Mouse (Mus musculus): Measurements from ENCODE around the gene Atp13a4.

Atp13a4 gene

DNA sequence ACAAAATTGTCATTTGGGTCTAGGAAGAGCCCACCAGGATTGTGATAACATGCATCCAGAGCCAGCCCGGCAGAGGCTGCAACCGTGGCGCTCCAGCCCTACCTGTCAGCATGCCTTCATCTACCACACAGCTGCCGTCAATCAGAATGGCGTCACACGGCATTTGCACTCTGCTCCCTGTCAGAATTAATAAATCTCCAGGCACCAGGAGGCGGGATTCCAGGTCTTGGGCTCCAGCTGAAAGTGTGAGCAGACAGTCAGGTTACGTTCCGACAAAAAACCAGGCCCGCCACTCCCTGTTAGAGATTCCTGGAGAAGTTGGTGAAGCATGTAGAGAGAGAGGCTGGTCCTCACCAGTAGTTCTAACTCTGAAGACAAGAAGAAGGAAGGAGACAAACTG is 85.3 kb downstream of the Atp13a4 start:
- DNase-seq: no peak

DNA sequence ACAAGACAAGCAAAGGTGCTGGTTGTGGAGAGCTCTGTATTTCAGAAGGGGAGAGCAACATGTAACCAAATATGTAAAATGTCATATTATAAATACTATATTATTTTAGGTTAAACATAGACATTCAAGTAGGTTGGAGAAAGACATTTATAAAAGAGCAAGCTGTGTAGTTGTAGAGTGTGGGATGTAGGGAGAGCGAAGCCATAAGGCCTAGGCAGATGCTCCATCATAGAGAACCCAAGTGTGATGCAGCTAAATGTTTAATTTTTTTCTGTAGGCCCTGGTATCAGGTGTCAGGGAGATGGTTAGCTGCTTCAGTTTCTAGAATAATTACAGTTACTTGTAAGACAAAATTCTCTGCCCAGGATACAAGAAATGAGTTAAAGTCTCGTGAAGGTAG is 87.8 kb downstream of the Atp13a4 start:
- DNase-seq: no peak

DNA sequence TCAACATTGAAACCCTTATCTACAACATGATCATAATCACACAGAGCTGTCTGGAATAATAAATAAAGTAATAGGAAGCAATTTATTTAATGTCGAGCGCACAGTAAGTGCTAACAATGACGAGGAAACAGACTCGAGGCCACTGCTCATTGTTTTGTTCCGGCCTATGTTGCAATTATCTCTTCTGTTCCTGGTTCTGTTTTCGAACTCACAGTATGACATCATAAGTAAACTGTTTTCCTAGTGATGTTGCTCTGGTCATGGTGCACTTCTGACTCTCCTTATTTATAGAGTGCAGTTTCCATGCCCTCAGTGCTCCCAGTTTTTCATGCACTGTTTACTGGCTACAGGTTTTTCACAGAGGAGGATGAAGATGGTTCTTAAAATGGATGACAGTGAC is 91.4 kb downstream of the Atp13a4 start:
- DNase-seq: no peak

DNA sequence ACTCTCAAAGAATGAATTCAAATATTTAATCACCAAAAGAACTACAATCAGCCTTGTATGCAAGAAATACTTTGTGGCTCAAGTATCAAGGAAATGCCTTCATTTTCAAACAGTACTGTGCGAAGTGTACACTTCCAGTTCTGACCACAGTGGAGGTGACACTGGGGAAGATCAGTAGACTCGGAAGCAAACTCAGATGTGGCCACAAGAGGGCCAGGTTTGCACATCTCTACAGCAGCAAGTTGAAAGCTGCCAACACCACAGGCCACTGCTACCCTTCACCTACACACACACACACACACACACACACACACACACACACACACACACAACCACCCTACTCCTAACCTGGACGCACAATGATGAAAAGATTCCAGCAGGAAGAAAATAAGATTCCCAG is 93.0 kb downstream of the Atp13a4 start:
- DNase-seq: peak; percentile 50 to 58

DNA sequence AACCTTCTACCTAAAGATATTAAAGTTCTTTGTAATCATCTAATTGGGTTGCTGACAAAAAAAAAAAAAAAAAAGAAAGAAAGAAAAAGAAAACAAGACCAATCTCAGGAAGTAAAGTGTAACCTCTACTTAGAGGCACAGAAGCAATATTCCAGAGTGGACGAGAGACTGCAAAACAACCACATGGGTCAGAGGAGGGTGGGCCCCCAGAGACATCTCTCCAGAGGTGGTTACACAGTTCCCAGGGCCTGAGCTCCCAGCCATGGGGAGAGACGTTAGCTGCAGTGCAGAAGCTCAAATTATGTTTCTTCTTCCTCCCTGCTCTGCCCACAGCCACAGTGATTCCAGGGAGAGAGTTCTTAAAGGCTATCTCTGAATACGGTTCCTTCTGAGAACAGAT is 102.5 kb downstream of the Atp13a4 start:
- DNase-seq: no peak

DNA sequence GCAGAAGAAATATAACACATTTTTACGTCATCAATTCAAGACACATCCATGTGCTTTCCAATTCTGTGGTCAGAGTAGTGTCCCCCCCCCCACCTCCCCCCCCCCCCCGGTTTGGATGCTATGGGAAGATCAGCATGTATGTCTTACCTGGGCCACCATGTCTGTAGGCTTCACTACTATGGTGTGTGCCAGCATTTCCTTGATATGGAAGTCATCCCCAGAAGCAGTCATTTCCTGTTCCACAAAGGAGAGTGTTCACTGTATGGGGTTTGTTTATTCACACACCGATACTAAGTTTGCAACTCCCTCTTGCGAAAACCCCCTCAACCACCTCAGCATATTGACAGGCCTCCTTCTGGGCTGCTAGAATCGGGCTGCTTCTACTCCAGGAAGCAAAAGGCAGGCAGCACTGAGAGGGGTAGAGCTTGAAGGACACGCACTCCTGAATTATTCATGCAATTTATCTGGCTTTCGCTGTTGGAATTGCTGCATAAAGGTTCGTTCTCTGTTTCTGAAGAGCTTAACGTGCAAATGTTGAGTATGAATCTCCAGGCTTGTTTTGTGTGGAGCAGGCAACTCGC is 103.2 kb downstream of the Atp13a4 start:
- DNase-seq: no peak

DNA sequence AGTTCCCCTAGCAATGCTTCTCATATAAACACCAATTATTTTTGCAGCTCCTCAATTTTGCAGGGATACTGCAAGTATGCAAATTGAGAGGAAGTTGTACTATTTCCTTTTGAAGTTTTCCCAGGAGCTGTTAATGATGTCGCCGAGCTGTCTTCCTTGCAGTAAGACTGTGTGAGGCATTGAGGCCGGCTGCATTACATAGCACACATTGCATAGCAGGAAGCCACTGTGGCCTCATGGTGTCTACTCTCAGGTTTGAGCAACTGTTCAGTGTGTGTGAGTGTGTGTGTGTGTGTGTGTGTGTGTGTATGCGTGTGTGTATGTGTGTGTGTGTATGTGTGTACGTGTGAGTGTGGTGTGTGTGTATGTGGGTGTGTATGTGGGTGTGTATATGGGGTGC is 106.6 kb downstream of the Atp13a4 start:
- DNase-seq: no peak

DNA sequence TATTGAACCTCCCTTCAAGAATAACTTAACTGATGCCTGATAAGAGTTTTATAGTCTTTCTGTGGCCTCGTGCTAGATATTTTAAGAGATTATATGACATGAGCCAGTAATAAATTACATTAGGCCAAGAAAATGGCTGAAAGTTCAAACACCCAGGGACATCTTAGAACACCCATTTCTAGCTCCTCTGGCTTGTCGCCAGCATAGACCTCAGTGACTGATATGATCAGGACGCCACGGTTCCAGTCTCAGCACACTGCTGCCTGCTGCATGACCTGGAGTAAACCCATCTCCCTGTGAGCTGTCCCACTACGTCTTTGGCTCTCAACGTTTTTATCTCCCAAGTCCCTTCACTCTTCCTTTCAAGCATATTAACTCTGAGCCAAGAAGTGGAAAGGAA is 108.9 kb downstream of the Atp13a4 start:
- no peak for DNase-seq

DNA sequence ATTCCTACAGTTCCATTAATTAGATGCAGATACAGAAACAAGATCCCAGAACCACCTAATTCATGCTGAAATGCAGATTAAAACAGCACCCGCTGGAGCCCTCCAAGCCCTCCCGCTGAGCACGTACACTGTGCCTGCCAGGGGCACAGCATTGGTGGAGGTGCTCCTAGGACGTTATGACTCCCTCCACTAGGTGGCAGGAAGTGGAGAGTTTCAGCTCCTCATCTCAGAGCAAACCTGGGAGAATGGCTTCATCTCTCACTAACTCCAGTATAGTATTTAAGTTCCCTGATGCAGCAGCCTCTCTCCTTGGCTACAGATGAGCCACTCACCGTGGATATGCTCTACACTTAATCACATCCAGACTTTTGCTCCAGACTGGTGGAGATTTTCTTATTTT is 110.0 kb downstream of the Atp13a4 start:
- DNase-seq: peak; percentile 23 to 48

DNA sequence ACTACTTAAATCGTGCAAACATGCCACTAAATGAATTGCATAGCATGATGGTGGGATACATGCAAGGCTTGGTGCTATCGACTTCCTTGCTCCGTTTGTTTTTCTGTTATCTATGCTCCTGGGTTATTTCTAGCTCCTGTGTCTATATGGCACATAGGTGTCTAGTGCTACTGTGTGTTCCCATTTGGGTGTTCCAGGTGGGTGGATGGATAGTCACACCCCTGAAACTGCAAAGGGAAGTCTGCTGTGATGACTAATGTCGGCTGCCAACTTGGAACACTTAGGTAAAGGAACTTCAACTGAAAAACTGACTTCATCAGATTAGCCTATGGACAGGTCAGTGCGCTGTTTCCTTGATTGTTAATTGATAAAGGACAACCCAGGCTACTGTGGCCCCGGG is 129.8 kb downstream of the Atp13a4 start:
- no peak for DNase-seq

DNA sequence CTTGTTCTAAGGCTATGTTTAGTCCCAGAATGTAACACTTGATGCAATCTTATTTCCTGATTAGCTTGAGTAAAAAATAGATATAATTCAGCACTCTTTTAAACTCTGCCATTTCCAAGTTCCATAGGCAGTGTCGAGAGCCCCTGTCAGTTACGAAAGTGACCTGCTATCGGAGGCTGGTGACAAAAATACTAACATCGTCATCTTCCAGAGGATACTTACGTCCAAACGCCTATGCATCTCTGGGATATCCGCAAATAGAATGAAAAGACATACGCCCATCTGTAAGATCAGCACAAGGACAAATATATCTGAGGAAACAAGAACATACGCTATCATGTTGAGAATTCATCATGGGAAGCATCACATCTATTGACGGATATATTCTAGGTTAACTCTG is 137.3 kb downstream of the Atp13a4 start:
- no peak for DNase-seq

DNA sequence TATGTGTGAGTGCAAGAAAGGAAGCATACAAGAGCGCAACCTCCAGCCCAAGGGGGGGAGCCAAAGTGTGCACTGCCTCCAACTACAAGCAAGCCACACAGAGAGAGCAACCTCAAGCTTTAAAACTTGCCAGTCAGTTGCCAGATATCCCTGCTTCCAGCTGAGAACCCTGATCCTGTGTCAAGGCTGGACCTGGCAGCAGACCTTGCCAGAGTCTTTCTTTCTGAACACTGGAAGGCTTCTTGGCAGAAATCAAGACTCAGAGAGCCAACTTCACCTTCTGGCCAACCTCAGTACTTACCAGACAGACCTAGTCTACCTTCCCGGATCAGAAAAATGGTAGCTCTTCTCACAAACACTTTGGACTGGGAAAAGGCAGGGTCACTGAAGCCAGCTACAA is 145.6 kb downstream of the Atp13a4 start:
- no peak for DNase-seq

DNA sequence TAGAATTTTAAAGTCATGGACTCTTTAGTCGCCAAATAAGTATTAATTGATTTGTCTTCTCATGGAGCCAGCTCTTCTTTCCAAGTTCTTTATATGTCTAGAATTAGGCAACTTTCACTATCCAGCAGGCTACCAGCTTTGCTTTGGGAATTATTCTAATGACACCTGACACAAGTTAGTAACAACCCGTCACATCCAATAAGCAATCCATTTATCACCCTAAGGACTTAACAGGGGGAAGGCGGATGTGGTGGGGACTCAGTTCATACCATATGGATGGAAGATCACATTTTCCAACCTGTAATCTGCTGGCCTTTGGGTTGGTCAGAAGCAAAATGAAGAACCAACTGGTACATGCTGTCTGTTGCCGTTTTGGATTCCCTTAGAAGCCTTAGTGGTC is 159.9 kb downstream of the Atp13a4 start:
- no peak for DNase-seq

DNA sequence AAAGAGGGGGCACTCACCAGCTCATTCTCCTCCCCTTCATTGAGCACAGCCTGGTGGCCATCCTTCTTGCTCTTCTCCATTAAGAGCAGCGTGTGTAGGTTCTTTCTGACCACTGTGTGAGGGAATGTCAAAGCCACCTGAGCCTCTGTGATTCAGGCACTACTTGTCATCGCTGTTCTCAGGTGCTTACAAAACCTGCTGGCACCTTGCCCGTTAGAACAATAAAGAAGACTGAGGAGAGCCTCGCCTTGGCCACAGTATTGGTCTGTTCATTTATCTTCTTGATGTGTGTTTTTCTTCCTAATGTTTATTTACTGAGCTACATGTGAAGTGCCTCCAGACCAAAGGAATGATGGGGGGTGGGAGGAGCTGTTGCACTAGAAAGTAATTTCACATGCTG is 166.2 kb downstream of the Atp13a4 start, which contains the start of gene Atp13a5:
Atp13a5 (minus strand) TSS at position 275 of the 400 bp plus-strand sequence.
- DNase-seq: peak in 1 of 2 experiments; percentile 24

DNA sequence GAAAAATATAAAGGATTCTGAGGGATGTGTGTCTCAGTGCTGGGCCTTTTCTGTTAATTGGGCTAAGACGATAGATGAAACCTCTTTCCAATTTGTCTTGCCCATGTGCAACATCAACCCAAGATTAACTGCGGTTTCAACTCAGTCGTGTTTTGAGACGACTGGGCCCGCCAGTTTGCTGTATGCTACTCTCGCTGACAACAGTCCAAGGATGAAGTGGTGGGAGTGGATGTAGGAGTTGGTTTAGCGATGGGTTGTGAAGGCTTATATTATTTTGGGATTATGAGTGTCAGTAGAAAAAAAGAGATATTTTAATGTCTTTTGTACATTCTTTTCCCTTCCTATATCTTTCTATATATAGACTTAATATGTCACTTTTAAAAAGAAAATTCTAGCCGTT is 170.0 kb downstream of the Atp13a4 start:
- DNase-seq: no peak

Measured in lung, postnatal 4 days (tissue).